Mouse (Mus musculus) kidney, postnatal 36 days (tissue): ENCODE measurements around the gene 4930480E11Rik.
"Not testable (repeated sequence)": the region's sequence is repeated elsewhere in the genome, so short reads cannot be mapped to it uniquely, and the experiment has no call there.

Source experiments
- DNase-seq, 2 experiments: peaks; one replicate each; pipeline ENCODE4 v3.0.0; 2021 to 2022; ENCODE audit warnings: mixed read lengths in 2 of 2

Gene 4930480E11Rik

GRCm38 (mm10) chrX:78369343-78369742 is at the start of gene 4930480E11Rik:
4930480E11Rik (plus strand) TSS chrX:78369643.
- DNase-seq: no peak

GRCm38 (mm10) chrX:78403346-78403745 is 33.9 kb downstream of the 4930480E11Rik start:
- not testable (repeated sequence) for DNase-seq
